Mouse (Mus musculus) lung, postnatal 14 days (tissue): ENCODE data around the gene Olfr654.

ENCODE experiments used
- DNase-seq: peaks from one replicate; pipeline ENCODE4 v3.0.0; 2021

Olfr654 gene

GRCm38 (mm10) chr7:104586725-104587124, at the start of gene Olfr654:
TSS of gene Olfr654 (plus strand) at chr7:104587025.
- DNase-seq: no peak

GRCm38 (mm10) chr7:104549833-104550232, 37.0 kb upstream of the Olfr654 start, which contains the start of gene Olfr651:
TSS of gene Olfr651 (plus strand) at chr7:104550133.
- DNase-seq: no peak

GRCm38 (mm10) chr7:104552700-104553099, 34.1 kb upstream of the Olfr654 start:
- DNase-seq: no peak

GRCm38 (mm10) chr7:104560601-104561000, 26.2 kb upstream of the Olfr654 start, which contains the start of gene Olfr652:
TSS of gene Olfr652 (plus strand) at chr7:104560901.
- DNase-seq: no peak

- DNase-seq: no peak
Observed at GRCm38 (mm10) chr7:104577014-104577413, 9.8 kb upstream of the Olfr654 start, which contains the start of gene Olfr653. TSS of gene Olfr653 (plus strand) at chr7:104577314.

- no peak for DNase-seq
Observed at GRCm38 (mm10) chr7:104580846-104581245, 6.0 kb upstream of the Olfr654 start.

GRCm38 (mm10) chr7:104581429-104581828, 5.4 kb upstream of the Olfr654 start:
- DNase-seq: no peak

- DNase-seq: no peak
Observed at GRCm38 (mm10) chr7:104588274-104588673, 1.4 kb downstream of the Olfr654 start.

GRCm38 (mm10) chr7:104601679-104602078, 14.9 kb downstream of the Olfr654 start, which contains the start of gene Olfr655:
TSS of gene Olfr655 (minus strand) at chr7:104601779.
- DNase-seq: no peak

- DNase-seq: peak; percentile 14
Observed at GRCm38 (mm10) chr7:104603173-104603572, 16.3 kb downstream of the Olfr654 start.

GRCm38 (mm10) chr7:104604727-104605126, 17.9 kb downstream of the Olfr654 start:
- DNase-seq: no peak

- DNase-seq: no peak
Observed at GRCm38 (mm10) chr7:104613655-104614054, 26.8 kb downstream of the Olfr654 start, which contains the start of gene Olfr656. TSS of gene Olfr656 (plus strand) at chr7:104613955.

GRCm38 (mm10) chr7:104624494-104624893, 37.7 kb downstream of the Olfr654 start, which contains the start of gene Olfr657:
TSS of gene Olfr657 (plus strand) at chr7:104624794.
- no peak for DNase-seq
